Comparison of ENCODE assay signal across 7 mouse cellular contexts in the genomic region with DNA sequence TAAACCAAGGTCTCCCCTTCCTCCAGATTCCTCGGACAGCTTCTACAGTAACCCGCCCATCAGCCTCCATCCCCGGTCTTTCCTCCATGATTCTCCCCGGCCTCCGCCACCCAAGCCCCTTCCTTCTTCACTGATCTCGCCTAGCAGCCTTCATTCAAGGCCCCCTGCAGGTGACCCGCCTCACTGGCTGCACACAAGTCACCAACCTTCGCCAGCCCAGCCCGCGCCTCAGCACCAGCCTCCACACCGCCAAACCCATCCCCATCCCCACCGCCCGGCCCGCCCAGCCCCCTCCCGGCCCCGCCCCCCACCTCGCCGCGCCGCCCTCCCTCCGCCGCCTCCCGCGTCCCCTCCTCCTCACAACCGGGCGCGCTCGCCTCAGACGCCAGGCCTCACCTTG. TPM values are rescaled to one million over a fixed set of nuclear protein-coding genes. Genes with fewer than 3 reads are reported as not detected.
DNase-seq lines count a peak whose midpoint lies in the region; ATAC-seq and TF ChIP-seq lines count a peak whose summit lies in the region.

No protein-coding gene starts in this region.

- H3K27me3 ChIP-seq in testis, adult 2 months (ENCODE audit: control insufficient read depth, insufficient read depth, low read length): no peaks in the 10 kb centered on the region
- H3K27me3 ChIP-seq in kidney, embryonic 14.5 days (ENCODE audit: control insufficient read depth, insufficient read depth, low read length): no peaks in the 10 kb centered on the region

- H3K9ac ChIP-seq in kidney, embryonic 14.5 days (ENCODE audit: low read depth, low read length): peak overlapping the region; percentile 67

- H3K4me3 ChIP-seq in testis, adult 2 months (ENCODE audit: control insufficient read depth, low read depth, low read length): peak overlapping the region; percentile 98
- H3K4me3 ChIP-seq in brown adipose tissue, adult 24 weeks (ENCODE audit: insufficient read depth, low read depth, low read length): peak overlapping the region; percentile 65
- H3K4me3 ChIP-seq in kidney, embryonic 14.5 days (ENCODE audit: low read length): peak overlapping the region; percentile 52

- peaks cover 16% of the 10 kb centered on the region for H3K4me1 ChIP-seq in testis, adult 2 months (ENCODE audit: control insufficient read depth, insufficient read depth, low read length)
- peaks cover 3% of the 10 kb centered on the region; the same call in 1 of the 2 replicates for H3K4me1 ChIP-seq in brown adipose tissue, adult 24 weeks (ENCODE audit: control insufficient read depth, insufficient read depth, insufficient read length, low read length)
- H3K4me1 ChIP-seq in kidney, embryonic 14.5 days (ENCODE audit: control insufficient read depth, insufficient read depth, low read length): peaks cover 13% of the 10 kb centered on the region

- peak overlapping the region; percentile 55 for H3K4me2 ChIP-seq in kidney, embryonic 14.5 days (replicated peaks; ENCODE audit: low read depth, low read length)

- peak; percentile 44 for ATAC-seq in erythroid progenitor cell, adult 5-6 weeks (replicated peaks; ENCODE audit: low FRiP score, poor library complexity, severe bottlenecking)
- peak; percentile 84 for ATAC-seq in kidney, embryonic 14.5 days (ENCODE audit: low FRiP score, low TSS enrichment)

- under 1% methylated on average over 28 of the region's 29 CpGs for WGBS in kidney, embryonic 14.5 days

- H3K9me3 ChIP-seq in kidney, embryonic 14.5 days (ENCODE audit: control insufficient read depth, low read length): no peaks in the 10 kb centered on the region

- TF ChIP-seq POLR2A in testis, adult 2 months (IDR thresholded peaks at IDR 0.05; ENCODE audit: control insufficient read depth, low read depth, low read length): no peak

- no peak for DNase-seq in testis, postnatal 10 days (ENCODE audit: low spot score)
- DNase-seq in lung, postnatal 14 days: peak; percentile 62
- DNase-seq in right cerebral cortex, postnatal 4 days: peak; percentile 73

- H3K36me3 ChIP-seq in testis, adult 2 months (ENCODE audit: control insufficient read depth, insufficient read depth, low read length): no peaks in the 10 kb centered on the region
- H3K36me3 ChIP-seq in kidney, embryonic 14.5 days (ENCODE audit: control insufficient read depth, insufficient read depth, low read length): peaks cover 14% of the 10 kb centered on the region

- H3K27ac ChIP-seq in testis, adult 2 months (ENCODE audit: control insufficient read depth, insufficient read depth, low read depth, low read length): peak overlapping the region; percentile 81
- no peak overlapping the region for H3K27ac ChIP-seq in brown adipose tissue, adult 24 weeks (replicated peaks; ENCODE audit: low read depth, low read length)
- H3K27ac ChIP-seq in kidney, embryonic 14.5 days (ENCODE audit: low read depth, low read length): peak overlapping the region; percentile 75; the same call in 1 of the 2 replicates

- TF ChIP-seq CTCF in testis, adult 2 months (IDR thresholded peaks at IDR 0.05; ENCODE audit: control insufficient read depth, insufficient read depth, insufficient replicate concordance, low read depth, low read length): no peak

RNA-seq across cellular contexts. Expression of gene Dcaf15, which starts 0.3 kb away (rescaled TPM):
- 210 and 216 TPM in 2 replicates for polyA plus RNA-seq in testis, adult 2 months (2012; rRNA removed)
- polyA plus RNA-seq in brown adipose tissue, adult 24 weeks (2012; ENCODE audit: insufficient read depth, insufficient read length, missing spikeins): 3.9 TPM in 2 replicates
- total RNA-seq in erythroid progenitor cell, adult 5-6 weeks (2015; ENCODE audit: low replicate concordance): 8.8 and 17.7 TPM in 2 replicates
- total RNA-seq in erythroid progenitor cell, adult 5-6 weeks (2017; ENCODE audit: low replicate concordance): 11.9 and 13.6 TPM in 2 replicates
- polyA plus RNA-seq in kidney, embryonic 14.5 days (2014; fragmentation: Nextera tagmentation; extraction: Ambion mirVana): 10.4 and 18.3 TPM in 2 replicates

RNA-seq across cellular contexts. Expression of gene Podnl1, which starts 21.6 kb away (rescaled TPM):
- polyA plus RNA-seq in testis, adult 2 months (2012; rRNA removed): 0.07 and 0.14 TPM in 2 replicates
- not detected in 2 replicates for polyA plus RNA-seq in brown adipose tissue, adult 24 weeks (2012; ENCODE audit: insufficient read depth, insufficient read length, missing spikeins)
- total RNA-seq in erythroid progenitor cell, adult 5-6 weeks (2015; ENCODE audit: low replicate concordance): not detected in 2 replicates
- total RNA-seq in erythroid progenitor cell, adult 5-6 weeks (2017; ENCODE audit: low replicate concordance): 0.13 and 1.1 TPM in 2 replicates
- polyA plus RNA-seq in kidney, embryonic 14.5 days (2014; fragmentation: Nextera tagmentation; extraction: Ambion mirVana): 0.19 and 0.34 TPM in 2 replicates

RNA-seq across cellular contexts. Expression of gene Rfx1, which starts 37.6 kb away (rescaled TPM):
- 83.0 and 89.5 TPM in 2 replicates for polyA plus RNA-seq in testis, adult 2 months (2012; rRNA removed)
- 2.7 and 3.1 TPM in 2 replicates for polyA plus RNA-seq in brown adipose tissue, adult 24 weeks (2012; ENCODE audit: insufficient read depth, insufficient read length, missing spikeins)
- 7.2 and 14.7 TPM in 2 replicates for total RNA-seq in erythroid progenitor cell, adult 5-6 weeks (2015; ENCODE audit: low replicate concordance)
- total RNA-seq in erythroid progenitor cell, adult 5-6 weeks (2017; ENCODE audit: low replicate concordance): 2.5 and 8.5 TPM in 2 replicates
- polyA plus RNA-seq in kidney, embryonic 14.5 days (2014; fragmentation: Nextera tagmentation; extraction: Ambion mirVana): 10.4 and 13.7 TPM in 2 replicates

RNA-seq across cellular contexts. Expression of gene Gm10643, which starts 39.3 kb away (rescaled TPM):
- 6.3 and 6.6 TPM in 2 replicates for polyA plus RNA-seq in testis, adult 2 months (2012; rRNA removed)
- polyA plus RNA-seq in brown adipose tissue, adult 24 weeks (2012; ENCODE audit: insufficient read depth, insufficient read length, missing spikeins): 1.7 and 2.2 TPM in 2 replicates
- total RNA-seq in erythroid progenitor cell, adult 5-6 weeks (2015; ENCODE audit: low replicate concordance): 1.1 TPM in 1 of 2 replicates, not detected in the other
- 0.77 and 1.2 TPM in 2 replicates for total RNA-seq in erythroid progenitor cell, adult 5-6 weeks (2017; ENCODE audit: low replicate concordance)
- 1.2 and 2.2 TPM in 2 replicates for polyA plus RNA-seq in kidney, embryonic 14.5 days (2014; fragmentation: Nextera tagmentation; extraction: Ambion mirVana)

RNA-seq across cellular contexts. Expression of gene Cc2d1a, which starts 43.5 kb away (rescaled TPM):
- 30.9 and 38.6 TPM in 2 replicates for polyA plus RNA-seq in testis, adult 2 months (2012; rRNA removed)
- polyA plus RNA-seq in brown adipose tissue, adult 24 weeks (2012; ENCODE audit: insufficient read depth, insufficient read length, missing spikeins): 6.8 and 7.1 TPM in 2 replicates
- total RNA-seq in erythroid progenitor cell, adult 5-6 weeks (2015; ENCODE audit: low replicate concordance): 2.1 and 4.3 TPM in 2 replicates
- 1.3 and 17.9 TPM in 2 replicates for total RNA-seq in erythroid progenitor cell, adult 5-6 weeks (2017; ENCODE audit: low replicate concordance)
- polyA plus RNA-seq in kidney, embryonic 14.5 days (2014; fragmentation: Nextera tagmentation; extraction: Ambion mirVana): 11.7 and 17.7 TPM in 2 replicates

Comparison
In these comparisons a context has a peak if more than half of its experiments do, and no peak if none do; other contexts are left out.
1. RNA of gene Dcaf15, which starts 0.3 kb away (polyA plus RNA-seq): 210 to 216 TPM in testis, adult 2 months; 10.4 to 18.3 TPM in kidney, embryonic 14.5 days and 3.9 TPM in brown adipose tissue, adult 24 weeks; every median in the first group is over 10 times any median in the second.
2. Peak in every context shown above with its lines, with median percentiles within 50 percentile points of each other: H3K4me3 ChIP-seq.